Mouse (Mus musculus): ENCODE data around the gene Gpi1. TPM values are rescaled to one million over a fixed set of nuclear protein-coding genes. Genes with fewer than 3 reads are reported as not detected.

The Gpi1 gene
- total RNA-seq (2021), result 100 to 1,000 TPM; 290 to 557 TPM
- polyA plus RNA-seq (2012; rRNA removed), result 507 and 510 TPM in 2 replicates
- long read RNA-seq, transcript Gpi1-201 (18 exons, 2,884 nt), result major isoform, 329 of 362 reads
- long read RNA-seq, partial matches to known transcripts, result 19 of 362 reads
- long read RNA-seq, other reads (novel, unspliced or antisense), result 14 of 362 reads

GRCm38 (mm10) chr7:34230116-34230515 is at the start of gene Gpi1:
TSS of gene Gpi1 (minus strand) at chr7:34230336.
- DNase-seq, result peak; percentile 89

- DNase-seq, result no peak
Observed at GRCm38 (mm10) chr7:34277656-34278055, 47.5 kb upstream of the Gpi1 start.

GRCm38 (mm10) chr7:34276066-34276465 is 45.9 kb upstream of the Gpi1 start:
- DNase-seq, result no peak

GRCm38 (mm10) chr7:34272465-34272864 is 42.3 kb upstream of the Gpi1 start:
- no peak for DNase-seq

- no peak for DNase-seq
Observed at GRCm38 (mm10) chr7:34268463-34268862, 38.3 kb upstream of the Gpi1 start.

- no peak for DNase-seq
Observed at GRCm38 (mm10) chr7:34266421-34266820, 36.3 kb upstream of the Gpi1 start.

GRCm38 (mm10) chr7:34265876-34266346 is 35.8 kb upstream of the Gpi1 start:
- peak; percentile 79 for DNase-seq

GRCm38 (mm10) chr7:34263437-34263836 is 33.3 kb upstream of the Gpi1 start:
- no peak for DNase-seq

- no peak for DNase-seq
Observed at GRCm38 (mm10) chr7:34258407-34258806, 28.3 kb upstream of the Gpi1 start.

- no peak for DNase-seq
Observed at GRCm38 (mm10) chr7:34257279-34257678, 27.1 kb upstream of the Gpi1 start.

- no peak for DNase-seq
Observed at GRCm38 (mm10) chr7:34255916-34256315, 25.8 kb upstream of the Gpi1 start.

GRCm38 (mm10) chr7:34255137-34255536 is 25.0 kb upstream of the Gpi1 start:
- no peak for DNase-seq

GRCm38 (mm10) chr7:34252030-34252429 is 21.9 kb upstream of the Gpi1 start:
- no peak for DNase-seq

GRCm38 (mm10) chr7:34250738-34251137 is 20.6 kb upstream of the Gpi1 start, which contains the start of gene Gm6096:
TSS of gene Gm6096 (plus strand) at chr7:34251038.
- DNase-seq, result no peak

GRCm38 (mm10) chr7:34246870-34247499 is 16.8 kb upstream of the Gpi1 start:
- DNase-seq, result no peak

- DNase-seq, result no peak
Observed at GRCm38 (mm10) chr7:34242176-34242575, 12.0 kb upstream of the Gpi1 start.

- no peak for DNase-seq
Observed at GRCm38 (mm10) chr7:34238086-34238485, 8.0 kb upstream of the Gpi1 start.

- no peak for DNase-seq
Observed at GRCm38 (mm10) chr7:34235602-34236001, 5.5 kb upstream of the Gpi1 start.

GRCm38 (mm10) chr7:34234610-34235561 is 4.8 kb upstream of the Gpi1 start:
- no peak for DNase-seq

GRCm38 (mm10) chr7:34233909-34234609 is 3.9 kb upstream of the Gpi1 start:
- DNase-seq, result peak; percentile 100

GRCm38 (mm10) chr7:34232785-34233725 is 2.9 kb upstream of the Gpi1 start:
- DNase-seq, result no peak
